Mouse (Mus musculus) bone marrow macrophage, adult 2 months (primary cell): ENCODE measurements around the gene Ahnak.
"Not testable (repeated sequence)": the region's sequence is repeated elsewhere in the genome, so short reads cannot be mapped to it uniquely, and the experiment has no call there.

Experiments
- CTCF ChIP-seq: IDR thresholded peaks from 2 replicates; pipeline ENCODE4 v1.5.1; 2012; ENCODE audit warnings: low read depth, mild to moderate bottlenecking, low read length, moderate library complexity
- POLR2A ChIP-seq: IDR thresholded peaks from 2 replicates; pipeline ENCODE4 v1.6.1; 2012; ENCODE audit warnings: mild to moderate bottlenecking, low read depth, low read length, borderline replicate concordance

DNA sequence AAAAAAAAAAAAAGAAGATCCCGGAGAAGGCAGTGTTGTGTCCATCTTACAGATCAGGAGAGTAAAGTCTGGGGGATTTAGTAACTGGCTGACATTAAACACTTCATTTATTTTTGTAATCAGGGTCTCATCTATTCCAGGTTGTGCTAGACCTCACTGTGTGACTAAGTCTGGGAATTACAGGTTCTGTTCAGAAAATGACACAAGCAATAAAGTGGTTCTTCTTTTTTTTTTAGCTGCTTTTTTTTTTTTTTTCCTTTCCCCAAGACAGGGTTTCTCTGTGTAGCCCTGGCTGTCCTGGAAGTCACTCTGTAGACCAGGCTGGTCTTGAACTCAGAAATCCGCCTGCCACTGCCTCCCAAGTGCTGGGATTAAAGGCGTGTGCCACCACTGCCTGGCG, 62.9 kb downstream of the Ahnak start:
- not testable (repeated sequence) for TF ChIP-seq CTCF, POLR2A
